Mouse (Mus musculus) right cerebral cortex, postnatal 14 days (tissue): ENCODE results near the gene Slc4a2.
A peak's percentile ranks its signal among the peaks of the same experiment; 100 is the strongest.

Experiments
- DNase-seq: peaks from one replicate; pipeline ENCODE4 v3.0.0; 2022

The Slc4a2 gene

GRCm38 (mm10) chr5:24423129-24424003 is at the start of gene Slc4a2, which contains the start of gene Cdk5:
Gene Slc4a2, plus strand, starts transcription at chr5:24423837.
Gene Cdk5, minus strand, starts transcription at chr5:24423530.
- DNase-seq: peak; percentile 98

GRCm38 (mm10) chr5:24374216-24374615 is 49.4 kb upstream of the Slc4a2 start:
- no peak for DNase-seq

DNA sequence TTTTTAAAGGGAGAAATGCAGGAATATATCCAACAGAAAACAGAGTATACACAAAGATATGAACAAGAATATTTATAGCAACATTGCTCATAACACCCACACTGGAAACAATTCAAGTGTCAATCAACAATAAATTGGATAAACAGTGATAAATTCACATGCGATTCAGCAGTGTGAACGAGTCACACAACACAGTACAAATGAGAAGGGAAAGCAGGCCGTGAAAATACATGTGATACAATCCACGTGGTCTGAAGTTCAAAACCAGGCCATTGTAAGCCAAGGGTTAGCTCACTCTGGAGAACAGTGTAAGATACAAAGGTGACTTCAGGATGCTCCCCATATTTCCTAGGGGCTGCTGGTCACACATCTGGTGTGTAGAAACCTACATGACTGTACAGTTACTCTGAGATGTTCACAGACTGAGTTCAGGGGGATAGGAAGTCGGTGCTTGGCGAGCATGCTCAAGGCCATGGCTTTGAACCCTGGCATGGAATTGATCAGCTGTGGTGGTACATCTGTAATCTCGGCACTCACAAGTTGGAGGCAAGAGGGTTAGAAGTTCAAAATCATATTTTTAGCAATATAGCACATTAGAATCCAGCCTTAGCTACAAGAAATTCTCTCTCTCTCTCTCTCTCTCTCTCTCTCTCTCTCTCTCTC is 48.8 kb upstream of the Slc4a2 start:
- DNase-seq: no peak

DNA sequence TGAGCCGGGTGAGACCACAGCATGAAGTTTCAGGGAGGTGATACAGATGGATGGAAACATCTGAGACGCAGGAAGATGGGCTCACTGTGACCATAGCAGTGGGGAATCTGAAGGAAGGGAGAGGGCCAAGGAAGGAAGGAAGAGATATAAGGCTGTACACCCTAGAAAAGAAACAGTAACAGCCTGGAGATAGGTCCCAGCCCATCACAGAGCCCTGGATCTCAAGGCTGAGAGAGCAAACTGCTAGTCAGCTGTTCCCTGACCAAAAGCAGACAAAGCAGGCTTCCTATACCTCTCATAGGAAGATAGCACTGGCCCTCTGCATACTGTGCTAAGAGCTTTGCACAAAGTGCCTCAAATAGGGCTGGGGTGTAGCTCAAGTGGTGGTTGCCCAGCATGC is 44.9 kb upstream of the Slc4a2 start:
- DNase-seq: no peak

GRCm38 (mm10) chr5:24379501-24379900 is 44.1 kb upstream of the Slc4a2 start:
- DNase-seq: no peak

- no peak for DNase-seq
These were observed 43.1 kb upstream of the Slc4a2 start for GRCm38 (mm10) chr5:24380499-24380898.

GRCm38 (mm10) chr5:24381486-24381885 is 42.2 kb upstream of the Slc4a2 start:
- no peak for DNase-seq

GRCm38 (mm10) chr5:24381988-24382387 is 41.6 kb upstream of the Slc4a2 start:
- no peak for DNase-seq

- peak; percentile 91 for DNase-seq
These were observed 40.4 kb upstream of the Slc4a2 start for GRCm38 (mm10) chr5:24383026-24383859.

GRCm38 (mm10) chr5:24384407-24384806 is 39.2 kb upstream of the Slc4a2 start:
- DNase-seq: no peak

DNA sequence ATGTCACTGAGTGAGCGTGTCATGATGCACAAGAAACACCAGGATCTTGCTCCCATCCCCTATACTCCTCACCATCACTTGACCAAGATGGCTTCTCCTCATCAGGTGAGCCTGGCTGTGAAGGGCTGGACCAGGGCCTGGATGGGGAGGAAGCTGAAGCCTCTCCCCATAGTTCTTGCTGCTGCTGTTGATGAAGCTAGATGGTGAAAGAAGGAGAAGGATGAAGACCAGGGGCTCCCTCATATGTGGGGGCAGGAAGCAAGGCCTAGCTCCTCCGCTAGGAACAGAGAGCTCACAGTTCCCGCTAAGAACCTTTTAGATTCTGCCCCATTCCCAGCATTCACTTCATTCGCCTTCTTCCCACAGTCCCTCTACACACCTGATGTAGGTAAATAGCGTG is 38.3 kb upstream of the Slc4a2 start:
- no peak for DNase-seq

DNA sequence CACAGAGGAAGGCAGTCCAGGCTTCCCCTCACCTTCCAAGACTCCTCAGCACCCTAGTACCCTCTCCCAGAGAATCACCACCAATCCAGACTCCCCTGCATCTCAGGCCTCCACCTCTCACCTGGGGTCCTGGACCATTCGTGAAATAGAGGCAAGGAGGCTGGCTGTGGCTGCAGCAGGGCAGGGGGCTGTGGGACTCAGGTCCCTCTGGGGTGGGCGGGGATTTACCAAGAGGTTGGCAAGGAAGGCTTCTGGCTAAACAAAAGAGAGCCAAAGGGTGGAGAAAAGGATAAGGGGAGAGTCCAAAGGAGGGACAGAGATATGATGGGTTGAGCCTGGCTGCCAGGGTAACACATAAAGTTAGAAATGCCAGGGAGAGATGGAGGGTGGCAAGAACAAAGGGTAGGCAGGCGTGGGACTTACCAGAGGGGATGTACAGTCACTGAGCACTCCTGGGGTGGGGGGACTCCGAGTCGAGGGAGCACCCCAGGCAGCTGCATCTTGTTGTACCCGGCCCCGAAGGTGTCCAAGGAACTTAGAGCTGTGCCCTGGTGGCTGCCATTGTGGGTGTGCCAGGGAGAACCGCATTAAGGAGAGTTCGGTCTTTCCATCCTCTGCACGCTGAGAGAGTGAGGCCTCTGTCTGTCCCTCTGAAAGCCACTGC is 37.6 kb upstream of the Slc4a2 start:
- no peak for DNase-seq

GRCm38 (mm10) chr5:24387264-24388241 is 36.1 kb upstream of the Slc4a2 start:
- peak; percentile 70 for DNase-seq

GRCm38 (mm10) chr5:24388246-24388915 is 35.3 kb upstream of the Slc4a2 start:
- no peak for DNase-seq

- no peak for DNase-seq
These were observed 34.5 kb upstream of the Slc4a2 start for GRCm38 (mm10) chr5:24389011-24389657.

- no peak for DNase-seq
These were observed 34.0 kb upstream of the Slc4a2 start for GRCm38 (mm10) chr5:24389658-24390020.

- no peak for DNase-seq
These were observed 31.8 kb upstream of the Slc4a2 start, which contains the start of gene Atg9b for GRCm38 (mm10) chr5:24391864-24392263. Gene Atg9b, minus strand, starts transcription at chr5:24392143.

DNA sequence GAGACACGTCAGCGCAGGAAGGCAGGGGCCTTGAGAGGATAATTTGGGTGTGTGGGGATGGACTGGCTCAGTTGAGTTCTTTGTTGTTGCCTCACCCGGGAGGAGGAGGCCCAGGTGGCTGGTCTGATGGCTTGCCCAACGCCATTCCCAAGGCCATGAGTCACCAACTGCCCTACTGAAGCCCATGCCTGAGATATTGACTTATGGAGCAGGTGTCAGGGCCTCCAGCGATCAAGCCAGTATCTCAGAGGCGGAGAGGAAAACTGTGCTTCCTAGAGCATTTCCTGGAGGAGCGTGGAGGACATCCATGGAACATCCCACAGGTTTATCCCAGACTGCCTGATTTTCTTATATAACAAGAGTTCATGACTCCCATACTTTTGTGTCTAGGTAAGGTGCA is 30.9 kb upstream of the Slc4a2 start:
- DNase-seq: no peak

DNA sequence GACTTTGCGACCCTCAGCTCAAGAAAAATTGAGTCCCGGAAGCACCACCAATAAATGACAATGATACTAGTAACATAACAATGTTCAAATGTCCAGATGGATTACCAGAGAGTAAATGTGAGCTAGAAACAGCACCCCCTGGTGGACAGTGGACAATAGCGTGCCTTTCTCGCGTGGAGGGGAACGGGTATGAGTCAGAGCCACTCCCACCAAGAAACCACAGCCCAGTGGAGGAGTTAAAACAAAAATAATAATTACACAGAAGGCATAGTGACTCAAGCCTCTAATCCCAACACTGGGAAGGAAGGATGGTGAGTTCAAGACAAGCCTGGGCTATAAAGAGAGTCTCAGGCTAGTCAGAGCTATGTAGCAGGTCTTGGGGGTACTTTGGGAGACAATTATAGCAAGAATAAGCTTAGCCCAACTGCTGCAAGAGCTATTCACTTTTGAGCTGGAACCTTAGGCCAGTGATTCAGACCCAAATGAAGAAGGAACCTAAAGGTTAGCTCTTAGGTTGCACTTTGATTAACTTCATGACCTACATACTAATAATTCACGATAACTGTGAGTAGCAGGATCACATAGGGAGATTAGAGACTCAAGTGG is 30.1 kb upstream of the Slc4a2 start, which contains the start of gene Abcb8:
Abcb8 (plus strand) TSS at position 272 of the 606 bp plus-strand sequence.
- peak; percentile 85 for DNase-seq
